Mouse (Mus musculus) limb, embryonic 15.5 days (tissue): ENCODE data around the gene Sept7. TPM values are rescaled to one million over a fixed set of nuclear protein-coding genes. Genes with fewer than 3 reads are reported as not detected.

Source experiments
- ATAC-seq: fragments of 200-750 bp; cut with Nextera tagmentation; 2 replicates; pipeline ENCODE4 v1.8.0; 2017; ENCODE audit warnings: low read depth, moderate TSS enrichment; ENCODE audit not compliant: insufficient number of reproducible peaks, low FRiP score, low TSS enrichment
- H3K27ac ChIP-seq: fragments of 300-500 bp; sonication (generic); 2 replicates; pipeline ENCODE4 v1.5.1; 2015; ENCODE audit warnings: moderate library complexity, mild to moderate bottlenecking, inconsistent platforms
- H3K27me3 ChIP-seq: fragments of 300-500 bp; sonication (generic); 2 replicates; pipeline ENCODE4 v1.6.1; 2015; ENCODE audit warnings: inconsistent platforms
- H3K36me3 ChIP-seq: fragments of 300-500 bp; sonication (generic); 2 replicates; pipeline ENCODE4 v1.6.1; 2015; ENCODE audit warnings: inconsistent platforms
- H3K4me1 ChIP-seq: fragments of 300-500 bp; sonication (generic); 2 replicates; pipeline ENCODE4 v1.6.1; 2015; ENCODE audit warnings: inconsistent platforms
- H3K4me2 ChIP-seq: fragments of 300-500 bp; sonication (generic); 2 replicates; pipeline ENCODE4 v1.6.1; 2015; ENCODE audit warnings: mild to moderate bottlenecking, inconsistent platforms
- H3K4me3 ChIP-seq: fragments of 300-500 bp; sonication (generic); 2 replicates; pipeline ENCODE4 v1.5.1; 2015; ENCODE audit warnings: mild to moderate bottlenecking, inconsistent platforms
- H3K9ac ChIP-seq: fragments of 300-500 bp; sonication (generic); 2 replicates; pipeline ENCODE4 v1.6.1; 2015; ENCODE audit warnings: inconsistent platforms
- H3K9me3 ChIP-seq: fragments of 300-500 bp; sonication (generic); 2 replicates; pipeline ENCODE4 v1.6.1; 2016; ENCODE audit warnings: inconsistent platforms
- WGBS: fragments of 180-500 bp; shearing (Covaris S2); methylation state at CpG from one replicate; pipeline ENCODE4 v1.1.7; 2015; 5-methylcytosine and 5-hydroxymethylcytosine counted together
- polyA plus RNA-seq: library from polyadenylated mRNA; unstranded; fragments of >200 nt; fragmentation: Nextera tagmentation; extraction: Ambion mirVana; gene quantifications from 2 replicates; pipeline ENCODE4 v1.2.1, GENCODE M21; 2015

Gene Sept7
- polyA plus RNA-seq, 1 experiment from 2014 or later = 309 TPM

DNA sequence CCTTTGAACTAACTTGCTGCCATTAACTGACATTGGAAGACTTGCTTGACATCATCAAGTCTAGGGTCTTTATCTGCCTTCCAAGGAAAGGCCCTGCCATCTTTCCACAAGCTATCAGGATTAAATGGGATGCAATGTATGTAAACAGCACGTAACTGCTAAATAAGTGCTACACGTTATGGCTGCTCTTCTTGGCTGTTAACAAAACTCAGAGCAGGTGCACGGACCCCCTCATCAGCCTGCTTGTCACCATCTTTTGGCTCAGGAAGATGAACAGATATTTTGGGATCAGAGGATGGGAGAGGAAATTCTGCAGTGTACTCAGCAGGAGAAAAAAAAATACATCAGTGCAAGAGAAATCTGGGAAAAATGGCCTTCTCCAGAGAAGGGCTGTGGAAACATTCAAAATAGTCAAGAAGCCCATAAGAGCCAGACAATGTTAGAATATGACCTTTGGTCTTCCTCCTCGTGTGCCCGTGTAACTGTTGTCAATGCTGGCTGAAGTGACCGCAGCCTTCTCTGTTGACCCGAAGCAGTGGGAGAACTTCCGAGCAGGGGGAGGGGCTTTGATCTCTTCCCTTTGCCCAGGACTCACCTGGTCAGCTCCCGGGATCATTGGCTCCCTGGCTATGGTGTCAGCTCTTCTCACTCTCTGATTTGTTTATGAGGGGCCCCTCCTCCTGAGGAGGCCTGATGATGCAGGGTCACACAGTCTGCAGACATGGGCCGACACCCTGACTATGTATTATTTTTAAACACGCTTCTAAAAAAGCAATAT lies 76.9 kb downstream of the Sept7 start:
- Histone ChIP-seq H3K4me2 (no peak overlapping the region), H3K9ac (no peak overlapping the region), H3K4me3 (no peak overlapping the region), H3K27ac (no peak overlapping the region), H3K36me3 (no peaks in the 10 kb centered on the region), H3K9me3 (no peaks in the 10 kb centered on the region), H3K4me1 (no peaks in the 10 kb centered on the region), H3K27me3 (no peaks in the 10 kb centered on the region)
- 79% methylated on average over 11 of the region's 11 CpGs for WGBS
- no peak for ATAC-seq

DNA sequence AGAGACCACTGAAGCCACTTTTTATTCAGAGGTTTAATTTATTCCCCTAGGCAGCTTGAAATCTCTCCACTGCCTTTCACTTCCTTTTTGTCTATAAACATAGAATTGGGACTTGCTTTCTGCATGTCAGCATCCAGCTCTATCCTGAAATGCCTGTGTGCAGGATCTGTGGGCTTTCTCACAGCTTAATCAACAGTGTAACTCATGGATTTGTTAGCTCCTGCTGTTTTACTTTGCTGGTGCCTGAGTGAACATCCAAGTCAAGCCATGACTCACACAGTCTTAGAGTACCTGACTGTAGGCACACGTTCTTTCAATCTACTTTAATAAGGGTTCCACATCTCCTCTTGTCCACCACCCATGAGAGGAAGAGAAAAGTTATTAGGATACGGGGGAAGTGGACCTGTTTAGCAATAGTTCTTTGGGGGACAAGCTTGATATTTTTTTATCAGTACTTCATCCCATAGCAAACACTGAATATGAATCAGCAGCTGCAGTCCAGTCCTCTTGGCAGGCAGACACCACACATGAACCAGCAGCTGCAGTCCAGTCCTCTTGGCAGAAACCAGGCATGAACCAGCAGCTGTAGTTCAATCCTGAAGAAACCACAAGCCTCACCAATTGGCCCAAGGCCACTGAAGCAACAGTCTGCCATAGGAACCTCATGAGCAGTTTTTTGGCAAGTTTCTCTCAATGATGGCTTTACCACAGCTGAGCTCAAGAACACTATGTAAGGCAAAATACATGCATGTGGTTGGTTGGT lies 85.4 kb downstream of the Sept7 start:
- Histone ChIP-seq H3K27me3 (no peaks in the 10 kb centered on the region), H3K27ac (no peak overlapping the region), H3K4me1 (no peaks in the 10 kb centered on the region), H3K36me3 (no peaks in the 10 kb centered on the region), H3K9ac (no peak overlapping the region), H3K9me3 (no peaks in the 10 kb centered on the region), H3K4me2 (no peak overlapping the region), H3K4me3 (no peak overlapping the region)
- WGBS = 67% methylated on average over 2 of the region's 2 CpGs
- no peak for ATAC-seq

DNA sequence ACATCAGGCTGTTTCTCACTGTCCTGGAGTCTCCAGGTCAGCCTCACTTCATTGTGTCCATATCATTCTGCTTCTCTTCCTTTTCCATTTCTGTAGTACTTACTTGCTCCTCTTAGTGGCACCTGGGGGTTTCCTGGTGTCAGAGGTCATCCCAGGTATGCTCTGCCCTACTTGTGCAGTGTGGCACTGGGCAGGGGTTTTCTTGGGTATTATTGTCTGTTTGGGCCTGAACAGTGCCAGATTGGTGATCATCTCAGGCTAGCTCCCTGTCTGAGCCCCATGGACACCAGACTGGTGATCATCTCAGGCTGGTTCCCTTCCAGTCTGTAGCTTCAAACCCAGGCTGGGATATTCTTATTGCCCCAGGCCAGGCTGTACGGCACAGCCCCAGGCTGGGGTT lies 88.2 kb downstream of the Sept7 start:
- Histone ChIP-seq H3K9me3 (no peaks in the 10 kb centered on the region), H3K4me3 (no peak overlapping the region), H3K27ac (no peak overlapping the region), H3K36me3 (no peaks in the 10 kb centered on the region), H3K4me1 (no peaks in the 10 kb centered on the region), H3K4me2 (no peak overlapping the region), H3K27me3 (no peaks in the 10 kb centered on the region), H3K9ac (no peak overlapping the region)
- ATAC-seq = no peak
- 92% methylated on average over 1 of the region's 1 CpGs for WGBS

DNA sequence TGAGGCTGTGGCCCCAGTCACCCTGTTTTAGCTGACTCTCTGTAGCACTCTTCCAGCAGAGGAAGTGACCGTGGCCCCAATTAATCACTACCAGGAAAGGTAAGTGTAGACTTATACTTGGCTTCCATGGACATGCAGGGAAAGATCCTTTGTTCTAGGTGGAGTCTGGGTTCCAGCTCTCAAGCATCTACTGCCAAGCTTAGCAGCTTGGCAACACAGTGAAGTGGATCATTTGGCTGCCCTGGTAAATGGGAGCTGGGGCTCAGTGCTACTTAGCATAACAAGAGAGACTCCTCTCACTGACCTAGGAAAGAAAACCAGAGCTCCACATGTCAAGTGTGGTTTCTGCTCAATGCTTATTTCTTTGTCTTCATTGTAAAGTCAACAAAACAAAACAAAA lies 101.5 kb downstream of the Sept7 start:
- Histone ChIP-seq H3K27me3 (no peaks in the 10 kb centered on the region), H3K4me2 (no peak overlapping the region), H3K27ac (no peak overlapping the region), H3K36me3 (no peaks in the 10 kb centered on the region), H3K4me3 (no peak overlapping the region), H3K9ac (no peak overlapping the region), H3K9me3 (no peaks in the 10 kb centered on the region), H3K4me1 (no peaks in the 10 kb centered on the region)
- no peak for ATAC-seq
- 79% methylated on average over 1 of the region's 1 CpGs for WGBS

DNA sequence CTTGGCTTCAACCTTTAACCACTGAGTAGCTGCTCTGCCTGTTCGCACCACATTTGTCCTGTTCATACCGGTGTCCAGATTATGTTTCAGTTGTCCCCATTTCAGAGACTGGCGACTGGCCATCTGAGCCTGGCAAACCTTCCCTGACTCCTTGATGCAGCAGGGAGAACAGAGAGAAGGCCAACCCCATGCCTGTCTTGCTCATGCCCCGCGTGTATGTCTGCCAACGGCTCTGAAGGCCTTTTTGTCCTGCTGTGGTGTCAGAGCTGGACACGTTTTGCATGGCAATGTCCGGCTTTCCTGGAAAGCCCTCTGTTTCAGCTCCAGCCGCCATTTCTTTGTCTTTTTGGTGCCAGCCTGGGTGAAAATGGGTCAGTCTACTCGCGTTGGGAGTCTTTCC lies 103.6 kb downstream of the Sept7 start:
- Histone ChIP-seq H3K27ac (no peak overlapping the region), H3K9me3 (no peaks in the 10 kb centered on the region), H3K9ac (no peak overlapping the region), H3K4me1 (no peaks in the 10 kb centered on the region), H3K27me3 (no peaks in the 10 kb centered on the region), H3K4me3 (no peak overlapping the region), H3K36me3 (no peaks in the 10 kb centered on the region), H3K4me2 (no peak overlapping the region)
- ATAC-seq = no peak
- WGBS = 90% methylated on average over 11 of the region's 11 CpGs

DNA sequence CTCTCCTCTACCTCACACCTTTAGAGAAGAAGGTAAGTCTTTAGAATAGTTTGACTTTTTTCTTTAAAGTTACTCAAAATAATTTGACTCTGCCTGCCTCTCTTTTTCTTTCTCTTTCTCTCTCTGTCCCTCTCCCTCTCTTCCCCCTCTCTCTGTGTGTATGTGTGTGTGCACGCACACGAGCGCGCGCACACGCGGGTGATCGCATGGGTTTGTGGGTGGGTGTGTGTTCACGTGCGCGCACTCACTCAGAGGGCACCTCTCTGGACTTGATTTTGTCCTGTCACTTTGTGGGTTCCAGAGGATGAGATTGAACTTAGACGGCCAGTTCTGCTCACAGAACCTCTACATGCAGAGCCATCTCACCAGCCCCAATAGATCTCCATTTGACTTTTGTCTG lies 105.3 kb downstream of the Sept7 start:
- Histone ChIP-seq H3K4me2 (no peak overlapping the region), H3K9ac (no peak overlapping the region), H3K27ac (no peak overlapping the region), H3K9me3 (no peaks in the 10 kb centered on the region), H3K4me3 (no peak overlapping the region), H3K36me3 (no peaks in the 10 kb centered on the region), H3K4me1 (no peaks in the 10 kb centered on the region), H3K27me3 (no peaks in the 10 kb centered on the region)
- WGBS = 96% methylated on average over 12 of the region's 12 CpGs
- no peak for ATAC-seq

DNA sequence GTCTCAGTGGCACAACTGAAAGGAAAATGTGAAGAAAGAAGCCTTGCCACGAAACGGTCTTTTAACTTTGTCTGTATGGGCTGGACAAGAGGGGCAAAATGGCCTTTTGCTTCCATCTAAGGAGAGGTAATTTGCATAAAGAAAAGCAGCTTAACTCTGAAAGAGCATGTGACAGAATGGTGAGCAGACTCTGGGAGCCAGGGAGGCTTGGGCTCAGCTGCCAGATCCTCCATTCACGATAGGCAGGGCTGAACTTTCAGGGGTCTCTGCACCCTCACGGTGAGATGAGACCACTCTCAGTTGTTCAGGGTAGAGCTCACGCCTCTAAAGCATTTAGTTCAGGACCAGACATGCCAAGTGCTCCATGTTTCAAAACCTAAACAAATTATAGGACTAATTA lies 105.8 kb downstream of the Sept7 start:
- no peaks in the 10 kb centered on the region for H3K36me3 ChIP-seq
- WGBS = 78% methylated on average over 5 of the region's 5 CpGs
- H3K9ac ChIP-seq = no peak overlapping the region
- H3K9me3 ChIP-seq = no peaks in the 10 kb centered on the region
- H3K27ac ChIP-seq = no peak overlapping the region
- no peaks in the 10 kb centered on the region for H3K4me1 ChIP-seq
- no peak for ATAC-seq
- no peak overlapping the region for H3K4me3 ChIP-seq
- no peaks in the 10 kb centered on the region for H3K27me3 ChIP-seq
- no peak overlapping the region for H3K4me2 ChIP-seq

Other genes with a start within 250 kb of the Sept7 start
- not detected in 2 replicates for gene Gm10181, start 163.0 kb upstream of the Sept7 start, polyA plus RNA-seq
- 30.6 and 34.3 TPM in 2 replicates for gene Herpud2, start 100.6 kb upstream of the Sept7 start, polyA plus RNA-seq
- 14.4 and 17.0 TPM in 2 replicates for gene Eepd1, start 229.1 kb downstream of the Sept7 start, polyA plus RNA-seq